Mouse (Mus musculus) testis, adult 2 months (tissue): ENCODE measurements around the gene Smyd5. TPM values are rescaled to one million over a fixed set of nuclear protein-coding genes. Genes with fewer than 3 reads are reported as not detected.

Experiments used
- H3K27ac ChIP-seq: fragments of 200-500 bp; 2 replicates; pipeline ENCODE4 v1.5.1; 2012; ENCODE audit warnings: low read depth, low read length; ENCODE audit not compliant: control insufficient read depth, insufficient read depth
- H3K27me3 ChIP-seq: fragments of 200-500 bp; 2 replicates; pipeline ENCODE4 v1.6.1; 2012; ENCODE audit warnings: mild to moderate bottlenecking, low read length, moderate library complexity; ENCODE audit not compliant: control insufficient read depth, insufficient read depth
- H3K36me3 ChIP-seq: fragments of 200-500 bp; 2 replicates; pipeline ENCODE4 v1.6.1; 2012; ENCODE audit warnings: mild to moderate bottlenecking, low read length; ENCODE audit not compliant: control insufficient read depth, insufficient read depth
- H3K4me1 ChIP-seq: fragments of 200-500 bp; 2 replicates; pipeline ENCODE4 v1.6.1; 2012; ENCODE audit warnings: low read length; ENCODE audit not compliant: control insufficient read depth, insufficient read depth
- H3K4me3 ChIP-seq: fragments of 200-500 bp; 2 replicates; pipeline ENCODE4 v1.5.1; 2012; ENCODE audit warnings: low read depth, mild to moderate bottlenecking, low read length, moderate library complexity, mixed read lengths; ENCODE audit not compliant: control insufficient read depth
- CTCF ChIP-seq: fragments of 200-500 bp; IDR thresholded peaks from 2 replicates; pipeline ENCODE4 v1.5.1; 2012; ENCODE audit warnings: low read depth, mild to moderate bottlenecking, inconsistent platforms, low read length, moderate library complexity; ENCODE audit not compliant: control insufficient read depth, insufficient read depth, insufficient replicate concordance
- POLR2A ChIP-seq: fragments of 200-500 bp; IDR thresholded peaks from 2 replicates; pipeline ENCODE4 v1.6.1; 2012; ENCODE audit warnings: low read depth, mild to moderate bottlenecking, inconsistent platforms, low read length, moderate library complexity; ENCODE audit not compliant: control insufficient read depth
- polyA plus RNA-seq: library from polyadenylated mRNA; depleted of rRNA; stranded (reverse); fragments of >200 nt; gene quantifications from 2 replicates; pipeline ENCODE4 v1.2.3, GENCODE M21; 2012

The Smyd5 gene
- polyA plus RNA-seq, 1 experiment = 10.2 TPM

- Histone ChIP-seq H3K36me3 (no peaks in the 10 kb centered on the region), H3K27ac (no peak overlapping the region), H3K4me3 (no peak overlapping the region), H3K27me3 (no peaks in the 10 kb centered on the region), H3K4me1 (peaks cover 3% of the 10 kb centered on the region)
- TF ChIP-seq POLR2A = no peak
- TF ChIP-seq CTCF = no peak
Observed at GRCm38 (mm10) chr6:85403039-85403438, 28.8 kb upstream of the Smyd5 start.

- Histone ChIP-seq H3K27me3 (no peaks in the 10 kb centered on the region), H3K4me3 (no peak overlapping the region)
Observed at GRCm38 (mm10) chr6:85409003-85409402, 22.8 kb upstream of the Smyd5 start.

GRCm38 (mm10) chr6:85410771-85411273 lies 21.0 kb upstream of the Smyd5 start:
- TF ChIP-seq POLR2A = no peak
- peak; percentile 52 for TF ChIP-seq CTCF
- H3K4me1 ChIP-seq = peaks cover 12% of the 10 kb centered on the region
- H3K27ac ChIP-seq = no peak overlapping the region
- no peaks in the 10 kb centered on the region for H3K36me3 ChIP-seq
- H3K4me3 ChIP-seq = no peak overlapping the region
- no peaks in the 10 kb centered on the region for H3K27me3 ChIP-seq

More at GRCm38 (mm10) chr6:85409003-85409402, 22.8 kb upstream of the Smyd5 start:
- Histone ChIP-seq H3K36me3 (no peaks in the 10 kb centered on the region), H3K27ac (no peak overlapping the region), H3K4me1 (peaks cover 12% of the 10 kb centered on the region)
- TF ChIP-seq CTCF (no peak), POLR2A (no peak)

GRCm38 (mm10) chr6:85415829-85416228 lies 16.0 kb upstream of the Smyd5 start:
- H3K4me1 ChIP-seq = no peaks in the 10 kb centered on the region
- H3K27me3 ChIP-seq = no peaks in the 10 kb centered on the region
- H3K36me3 ChIP-seq = no peaks in the 10 kb centered on the region
- H3K4me3 ChIP-seq = no peak overlapping the region
- no peak for TF ChIP-seq CTCF
- TF ChIP-seq POLR2A = no peak
- H3K27ac ChIP-seq = no peak overlapping the region

- H3K27ac ChIP-seq = no peak overlapping the region
- no peak overlapping the region for H3K4me3 ChIP-seq
- no peaks in the 10 kb centered on the region for H3K4me1 ChIP-seq
- H3K36me3 ChIP-seq = no peaks in the 10 kb centered on the region
- H3K27me3 ChIP-seq = no peaks in the 10 kb centered on the region
- TF ChIP-seq POLR2A (no peak), CTCF (no peak)
Observed at GRCm38 (mm10) chr6:85419150-85419549, 12.6 kb upstream of the Smyd5 start.

- TF ChIP-seq CTCF (no peak), POLR2A (no peak)
- Histone ChIP-seq H3K4me3 (no peak within 1 kb of the TSS), H3K4me1 (no peaks in the 10 kb centered on the region), H3K27ac (no peak within 1 kb of the TSS), H3K27me3 (no peaks in the 10 kb centered on the region), H3K36me3 (no peaks in the 10 kb centered on the region)
Observed at GRCm38 (mm10) chr6:85423836-85424379, 7.9 kb upstream of the Smyd5 start, which contains the start of gene Noto. Gene Noto, plus strand, starts transcription at chr6:85423886.

- no peak overlapping the region for H3K27ac ChIP-seq
Observed at GRCm38 (mm10) chr6:85431274-85431841, 431 bp upstream of the Smyd5 start.

More at GRCm38 (mm10) chr6:85431274-85431841, 431 bp upstream of the Smyd5 start:
- Histone ChIP-seq H3K4me1 (peaks cover 4% of the 10 kb centered on the region), H3K36me3 (no peaks in the 10 kb centered on the region), H3K4me3 (peak overlapping the region; percentile 91), H3K27me3 (no peaks in the 10 kb centered on the region)
- TF ChIP-seq POLR2A (no peak), CTCF (no peak)
